Mouse (Mus musculus): Measurements from ENCODE around the gene Npw.

The Npw gene

DNA sequence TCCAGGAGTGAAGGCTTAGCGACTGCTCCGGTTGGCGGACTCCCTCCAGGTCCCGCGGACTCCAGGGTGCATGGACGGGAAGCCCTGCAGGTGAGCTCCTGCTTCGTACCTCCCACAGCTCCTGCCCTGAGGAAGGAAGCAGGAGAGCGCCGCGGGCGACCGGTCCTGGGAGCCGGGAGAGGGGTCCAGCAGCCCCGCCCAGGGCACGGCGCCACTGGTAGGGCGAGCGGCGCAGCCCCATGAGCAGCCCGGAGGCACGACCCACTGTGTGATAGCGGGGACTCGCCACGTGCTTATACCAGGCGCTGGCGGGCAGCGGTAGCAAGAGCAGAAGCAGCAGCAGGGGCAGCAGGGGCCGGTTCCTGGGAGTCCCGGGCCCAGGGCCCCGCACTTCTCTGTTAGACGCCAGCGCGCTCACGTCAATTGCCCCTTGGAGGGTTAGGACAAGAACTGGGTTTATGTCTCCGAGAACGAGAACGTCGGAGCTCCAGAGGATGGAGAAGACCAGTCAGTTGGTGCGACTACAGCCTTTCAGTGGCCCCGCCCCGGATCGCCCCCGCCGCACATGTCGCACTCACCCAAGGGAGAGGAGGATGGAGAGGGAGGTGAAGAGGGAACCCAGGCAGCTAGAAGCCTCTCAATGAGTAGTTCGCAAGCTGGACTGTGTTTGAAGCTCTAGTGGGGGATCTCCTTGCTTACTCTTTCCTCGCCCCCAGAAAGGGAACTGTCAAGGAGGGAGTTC is at the start of gene Npw:
Gene Npw (minus strand): TSS at position 441 of the 742 bp plus-strand sequence.
- DNase-seq (ENCODE audit: low spot score), result no peak

DNA sequence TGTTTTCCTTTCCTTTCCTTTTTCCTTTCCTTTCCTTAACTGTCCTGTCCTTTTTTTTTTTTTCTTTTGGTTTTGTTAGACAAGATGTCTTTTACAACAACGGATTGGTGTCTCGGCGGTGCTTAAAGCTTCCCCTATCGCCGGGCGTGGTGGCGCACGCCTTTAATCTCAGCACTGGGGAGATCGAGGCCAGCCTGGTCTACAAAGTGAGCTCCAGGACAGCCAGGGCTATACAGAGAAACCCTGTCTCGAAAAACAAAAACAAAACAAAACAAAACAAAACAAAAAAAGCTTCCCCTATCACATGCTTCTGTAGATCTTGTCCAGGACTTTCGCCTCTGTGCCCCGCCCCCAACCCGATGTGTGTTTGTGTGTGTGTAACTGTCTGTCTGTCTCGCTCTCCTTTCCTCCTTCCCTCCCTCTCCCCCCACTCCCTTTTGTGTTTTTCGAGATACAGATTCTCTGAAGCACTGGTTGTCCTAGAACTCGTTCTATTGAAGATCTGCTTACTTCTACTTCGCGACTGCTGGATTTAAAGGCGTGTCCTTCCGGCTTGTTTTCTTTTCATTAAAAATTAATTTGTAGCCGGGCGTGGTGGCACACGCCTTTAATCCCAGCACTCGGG is 49.7 kb upstream of the Npw start:
- DNase-seq (ENCODE audit: low spot score), result peak; percentile 51

DNA sequence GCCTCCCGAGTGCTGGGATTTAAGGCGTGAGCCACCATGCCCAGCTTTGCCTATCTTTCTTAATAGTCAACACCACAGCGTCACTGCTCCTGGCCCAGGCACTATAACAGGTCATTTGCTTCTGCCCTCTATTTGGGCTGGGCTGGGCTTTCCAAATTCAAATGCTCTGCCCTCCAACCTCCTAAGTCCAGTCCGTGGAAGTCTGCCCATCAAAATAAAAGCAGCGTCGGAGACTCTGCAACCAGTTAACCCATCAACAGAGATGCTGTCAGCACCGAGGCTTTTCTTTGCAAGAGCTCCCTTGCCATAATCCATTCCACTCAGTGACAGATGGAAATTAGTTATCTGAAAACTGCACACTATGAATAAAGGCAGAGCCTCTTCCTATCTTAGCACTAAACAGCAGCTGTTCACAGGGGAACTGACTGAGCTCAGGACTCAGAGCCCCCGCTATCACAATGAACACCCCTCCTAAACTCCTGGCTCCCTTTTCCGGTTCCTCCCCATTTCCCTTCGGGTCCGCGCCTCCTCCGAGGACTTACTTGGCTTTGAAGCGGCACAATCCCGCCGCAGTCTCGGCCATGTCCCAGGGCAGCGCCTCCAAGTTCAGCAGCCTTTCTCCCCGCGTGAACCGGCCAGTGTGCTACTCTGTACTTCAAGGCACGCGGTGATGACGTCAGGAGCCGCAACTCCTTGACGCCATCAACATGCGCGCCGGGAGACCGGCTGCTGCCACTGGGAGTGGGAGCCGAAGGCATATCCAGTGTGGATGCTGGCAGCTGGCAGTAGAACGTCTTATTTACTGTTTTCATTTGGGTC is 48.9 kb upstream of the Npw start, which contains the start of gene Tbl3:
Gene Tbl3 (minus strand): TSS at position 679 of the 819 bp plus-strand sequence.
- peak; percentile 91 for DNase-seq (ENCODE audit: low spot score)

DNA sequence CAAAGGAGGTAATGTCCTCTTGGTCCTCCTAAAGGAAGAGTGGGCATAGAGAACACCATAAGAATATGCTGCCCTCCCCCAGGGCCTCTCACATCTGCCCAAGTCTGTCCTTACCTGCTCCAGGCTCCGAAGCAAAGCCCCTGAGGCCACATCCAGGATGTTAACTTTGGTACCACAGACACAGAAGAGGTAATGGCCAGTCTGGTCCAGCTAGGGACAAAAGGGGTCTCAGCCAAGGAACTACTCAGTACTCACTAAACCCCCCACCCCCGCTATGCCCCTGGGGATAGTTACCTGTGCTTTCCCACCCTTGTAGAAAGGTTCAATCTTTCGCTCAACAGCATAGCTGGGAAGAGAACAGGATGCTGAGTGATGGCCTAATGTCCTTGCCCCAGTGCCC is 47.6 kb upstream of the Npw start:
- no peak for DNase-seq (ENCODE audit: low spot score)

DNA sequence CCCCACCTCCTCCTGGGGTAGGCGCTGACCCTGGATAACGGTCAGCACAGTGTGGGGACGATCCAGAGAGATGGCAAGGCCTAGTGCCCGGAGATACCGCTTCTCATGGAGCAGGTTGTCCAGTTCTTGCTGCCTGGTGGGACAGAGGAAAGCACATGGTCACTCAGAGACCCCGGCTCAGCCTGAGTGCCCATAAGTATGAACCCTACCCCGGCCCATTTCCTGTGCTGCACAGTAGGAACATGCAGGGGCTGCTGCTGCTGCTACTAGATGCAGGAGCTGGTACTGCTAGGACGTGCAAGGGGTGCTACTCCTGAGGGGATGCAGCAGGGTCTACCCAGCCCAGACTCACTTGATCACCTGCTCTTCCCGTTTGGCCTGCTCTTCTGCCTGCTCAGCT is 43.0 kb upstream of the Npw start:
- no peak for DNase-seq (ENCODE audit: low spot score)

DNA sequence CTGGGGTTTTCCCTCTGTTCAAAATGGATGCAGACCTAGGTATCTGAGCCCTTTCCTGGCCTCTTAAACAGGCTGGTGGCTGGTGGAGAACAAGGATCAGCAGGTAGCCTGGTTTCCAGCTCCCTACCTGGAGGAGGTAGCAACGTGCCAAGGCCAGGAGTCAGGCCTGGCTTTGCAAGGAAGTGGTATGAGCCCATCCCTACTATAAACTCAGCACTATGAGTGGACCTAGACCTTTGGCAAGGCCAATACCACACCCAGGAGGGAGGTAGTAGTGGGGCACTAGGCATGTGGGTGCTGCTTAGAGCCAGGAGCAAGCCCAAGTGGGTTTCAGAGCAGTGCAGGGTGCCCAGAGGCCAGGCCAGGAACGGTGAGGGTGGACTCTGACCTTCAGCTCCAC is 41.2 kb upstream of the Npw start:
- DNase-seq (ENCODE audit: low spot score), result no peak

- no peak for DNase-seq (ENCODE audit: low spot score)
Measured at GRCm38 (mm10) chr17:24698715-24699114, 40.5 kb upstream of the Npw start.

- no peak for DNase-seq (ENCODE audit: low spot score)
Measured at GRCm38 (mm10) chr17:24697985-24698384, 39.7 kb upstream of the Npw start.

DNA sequence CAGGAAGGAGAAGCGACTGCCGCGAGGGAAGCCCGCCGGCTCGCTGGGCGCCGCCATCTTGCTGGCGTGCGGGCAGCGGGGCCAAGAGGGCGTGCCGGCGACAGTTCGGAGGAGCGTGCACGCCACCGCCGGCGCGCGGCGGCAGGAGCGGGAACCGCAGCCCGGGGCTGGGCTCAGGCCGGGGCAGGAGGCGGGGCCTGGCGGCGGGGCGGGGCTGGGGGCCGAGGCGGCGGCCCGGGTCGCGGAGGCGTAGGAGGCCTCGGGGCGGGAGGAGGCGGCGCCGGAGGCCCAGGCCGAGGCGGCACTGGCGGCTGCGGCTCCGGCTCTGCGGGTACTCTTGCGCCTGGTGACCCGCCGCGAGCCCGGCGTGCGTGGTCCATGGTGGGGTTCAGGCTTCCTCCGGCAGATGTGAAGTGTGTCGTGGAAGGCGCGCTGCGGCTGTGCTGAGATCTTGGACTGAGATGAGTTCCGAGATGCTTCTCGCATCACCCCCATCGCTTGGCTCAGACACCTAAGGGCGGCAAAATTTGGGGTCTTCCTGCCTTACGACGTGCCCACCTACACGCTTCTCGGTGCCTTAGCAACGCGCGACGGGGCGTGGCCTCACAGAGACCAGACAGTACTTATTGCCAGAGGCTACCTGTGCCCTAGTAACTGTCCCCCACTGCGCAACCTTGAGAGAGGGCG is 37.9 kb upstream of the Npw start, which contains the start of the genes Gfer and Noxo1:
Gene Gfer (minus strand): TSS at position 146 of the 687 bp plus-strand sequence.
Gene Noxo1 (plus strand): TSS at position 224 of the 687 bp plus-strand sequence.
- DNase-seq (ENCODE audit: low spot score), result peak; percentile 87

DNA sequence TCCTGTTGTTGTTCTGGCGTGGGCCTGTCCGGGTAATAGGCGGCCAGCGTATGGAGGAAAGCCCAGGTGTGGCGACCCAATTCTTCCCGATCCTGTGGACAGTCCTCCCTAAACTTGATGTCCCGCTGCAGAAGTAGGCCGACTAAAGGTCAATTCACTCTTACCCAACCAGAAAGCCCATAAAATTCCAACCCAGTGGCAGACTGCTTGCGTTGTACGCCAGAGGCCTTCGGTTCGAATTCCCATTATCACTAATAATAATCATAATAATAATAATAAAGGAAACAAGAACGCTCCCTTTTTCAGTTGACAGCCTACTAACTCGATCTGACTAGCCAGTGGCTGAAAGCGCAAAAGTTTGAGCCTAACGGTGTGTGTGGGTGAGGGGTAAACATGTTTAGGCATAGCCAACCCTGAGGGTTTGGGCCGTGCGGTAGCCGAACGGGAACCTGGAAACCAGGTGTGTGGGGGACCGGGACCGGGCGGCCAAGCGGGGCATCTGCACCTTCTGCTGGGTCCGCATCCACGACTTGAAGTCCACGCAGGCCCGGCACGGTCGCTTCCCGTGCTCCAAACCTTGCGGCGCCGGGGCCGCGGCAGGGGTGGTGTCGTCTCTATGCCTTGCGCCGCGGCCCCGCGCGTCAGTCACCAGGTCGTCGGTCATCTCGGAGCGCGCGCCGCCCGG is 37.2 kb upstream of the Npw start:
- DNase-seq (ENCODE audit: low spot score), result no peak

- no peak for DNase-seq (ENCODE audit: low spot score)
Measured at GRCm38 (mm10) chr17:24692385-24692784, 34.1 kb upstream of the Npw start.

DNA sequence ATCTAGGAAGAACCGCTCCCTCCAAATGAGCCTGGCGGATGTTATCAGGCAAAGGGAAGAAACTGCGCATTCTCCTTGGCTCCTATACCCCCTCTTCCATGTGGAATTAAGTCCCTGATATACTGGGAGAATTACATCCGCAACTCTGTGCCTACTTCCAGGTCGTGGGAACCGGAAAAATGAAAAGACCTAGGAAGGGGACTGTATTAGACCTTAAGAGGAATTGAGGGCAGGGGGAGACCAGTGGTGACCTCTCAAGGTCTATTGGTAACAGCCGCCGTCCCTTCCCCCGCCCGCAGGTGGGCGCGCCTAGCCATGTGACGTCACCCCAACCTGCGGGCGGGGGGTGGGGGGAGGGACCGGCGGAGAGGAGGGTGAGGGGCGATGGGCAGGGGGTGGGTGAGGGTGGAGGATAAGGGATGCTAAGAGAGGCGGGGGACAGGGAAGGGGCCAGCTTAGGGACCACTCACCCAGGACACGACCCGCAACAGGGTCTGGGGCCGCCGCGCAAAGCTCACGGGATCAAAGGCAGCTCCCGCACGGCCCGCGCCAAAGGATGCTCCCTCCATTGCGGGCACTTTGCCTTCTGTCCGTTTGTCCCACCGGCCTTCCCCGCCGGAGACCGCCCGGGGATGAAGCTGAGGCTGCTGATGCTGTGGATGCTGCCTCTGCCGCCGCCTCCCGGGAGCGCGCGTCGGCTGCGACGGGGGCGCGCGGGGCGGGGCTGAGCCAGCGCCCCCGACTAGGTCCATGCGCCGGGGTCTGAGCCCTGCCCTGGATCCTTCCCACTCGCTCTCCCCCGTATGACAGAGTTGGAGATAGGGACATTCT is 31.2 kb upstream of the Npw start, which contains the start of gene Syngr3:
Gene Syngr3 (minus strand): TSS at position 705 of the 831 bp plus-strand sequence.
- DNase-seq (ENCODE audit: low spot score), result no peak

- DNase-seq (ENCODE audit: low spot score), result no peak
Measured at GRCm38 (mm10) chr17:24687599-24687998, 29.3 kb upstream of the Npw start.

DNA sequence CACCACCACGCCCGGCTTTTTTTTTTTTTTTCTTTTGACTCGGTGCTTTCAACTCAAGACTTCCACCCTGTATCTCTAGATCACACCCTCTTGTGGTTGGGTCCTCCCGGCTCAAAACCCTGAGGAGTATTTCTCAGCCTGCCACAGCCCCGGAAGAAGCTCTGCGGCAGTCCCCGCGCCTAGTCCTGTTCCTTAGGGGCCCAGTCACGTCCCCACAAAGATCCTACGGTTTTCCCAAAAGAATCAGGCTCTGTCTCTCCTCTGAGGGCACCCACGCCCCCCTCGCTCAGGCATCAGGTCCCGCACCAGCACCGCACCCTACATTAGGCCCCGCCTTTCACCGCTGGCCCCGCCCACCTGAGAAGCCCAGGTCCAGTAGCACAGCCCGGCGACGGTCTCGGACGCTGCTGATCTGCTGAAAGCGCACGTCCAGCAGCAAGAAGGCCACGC is 28.9 kb upstream of the Npw start:
- peak; percentile 71 for DNase-seq (ENCODE audit: low spot score)

DNA sequence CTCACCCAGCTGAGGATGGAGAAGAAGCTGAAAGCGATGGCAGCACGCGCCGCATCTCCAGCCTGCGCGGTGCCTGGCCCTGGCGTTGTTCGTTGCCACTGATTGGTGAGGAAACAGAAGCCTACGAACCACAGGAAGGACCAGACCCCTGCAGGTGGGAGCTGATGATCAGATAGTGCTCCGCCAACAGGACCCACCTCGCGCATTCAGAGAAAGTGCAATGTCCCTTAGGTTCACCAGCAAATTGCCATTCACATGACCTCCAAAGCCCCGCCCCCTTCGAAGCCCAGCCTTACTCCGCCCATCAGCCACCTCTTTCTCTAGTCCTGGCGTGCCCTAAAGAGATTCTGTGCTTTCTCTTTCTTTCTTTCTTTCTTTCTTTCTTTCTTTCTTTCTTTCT is 28.3 kb upstream of the Npw start:
- peak; percentile 78 for DNase-seq (ENCODE audit: low spot score)

DNA sequence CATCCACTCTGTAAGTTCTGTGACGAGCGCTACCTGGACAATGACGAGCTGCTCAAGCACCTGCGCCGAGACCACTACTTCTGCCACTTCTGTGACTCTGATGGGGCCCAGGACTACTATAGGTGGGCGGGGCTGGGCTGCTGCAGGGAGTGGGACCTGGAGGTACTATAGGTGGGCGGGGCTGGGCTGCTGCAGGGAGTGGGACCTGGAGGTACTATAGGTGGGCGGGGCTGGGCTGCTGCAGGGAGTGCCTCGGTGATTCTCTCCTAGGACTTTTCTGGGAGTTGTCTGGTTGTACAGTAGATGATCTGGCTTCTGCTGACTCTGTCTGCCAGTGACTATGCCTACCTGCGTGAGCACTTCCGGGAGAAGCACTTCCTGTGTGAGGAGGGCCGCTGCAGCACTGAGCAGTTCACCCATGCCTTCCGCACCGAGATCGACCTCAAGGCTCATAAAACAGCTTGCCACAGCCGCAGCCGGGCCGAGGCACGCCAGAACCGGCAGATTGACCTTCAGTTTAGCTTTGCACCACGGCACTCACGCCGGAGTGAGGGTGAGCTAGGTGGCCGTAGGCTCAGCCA is 19.3 kb upstream of the Npw start:
- DNase-seq (ENCODE audit: low spot score), result no peak

GRCm38 (mm10) chr17:24676877-24677276 is 18.6 kb upstream of the Npw start:
- no peak for DNase-seq (ENCODE audit: low spot score)

DNA sequence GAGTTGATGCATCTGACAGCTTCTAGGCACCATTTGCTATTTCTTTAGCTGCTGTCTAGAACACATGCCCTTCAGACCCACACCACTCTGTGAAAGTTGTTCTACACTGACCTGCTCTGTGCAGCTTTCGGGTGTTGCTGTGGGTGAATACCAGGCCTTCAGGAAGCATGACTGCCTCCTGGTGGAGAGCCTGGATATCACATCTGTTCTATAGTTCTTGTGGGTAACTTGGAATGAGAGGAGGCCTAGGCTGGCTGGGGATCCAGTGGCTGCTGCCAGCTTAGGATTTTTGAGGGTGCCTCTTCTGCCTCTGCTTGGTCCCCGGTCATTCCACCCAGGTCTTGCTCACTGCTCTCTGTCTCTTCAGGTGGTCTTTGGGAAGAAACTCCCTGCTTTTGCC is 17.9 kb upstream of the Npw start:
- no peak for DNase-seq (ENCODE audit: low spot score)

DNA sequence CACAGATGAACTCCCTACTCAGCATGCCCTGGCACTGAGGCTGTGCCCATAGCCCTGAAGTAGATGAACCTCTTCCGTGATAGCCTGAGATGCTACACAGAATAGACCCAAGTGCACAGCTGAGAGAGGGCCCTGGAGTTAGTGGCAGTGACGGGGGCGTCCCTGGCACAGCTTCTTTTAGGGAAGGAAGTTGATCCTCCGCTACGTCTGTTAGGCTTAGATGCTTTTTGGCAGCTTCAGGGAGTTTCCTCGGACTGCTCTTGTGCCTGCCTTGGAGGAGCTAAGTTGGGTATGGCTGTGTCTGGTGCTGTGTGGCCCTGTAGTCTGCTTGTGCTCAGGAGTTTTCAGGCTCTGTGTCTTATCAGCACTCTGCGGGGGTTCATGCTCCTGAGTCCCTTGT is 16.0 kb upstream of the Npw start:
- no peak for DNase-seq (ENCODE audit: low spot score)

- DNase-seq (ENCODE audit: low spot score), result peak; percentile 85
Measured at GRCm38 (mm10) chr17:24672141-24672540, 13.9 kb upstream of the Npw start.

Measured in yolk sac, embryonic 10.5 days (tissue).